Mouse (Mus musculus): ENCODE results near the gene Upk2. TPM values are rescaled to one million over a fixed set of nuclear protein-coding genes. Genes with fewer than 3 reads are reported as not detected.

The Upk2 gene
- not detected in 2 replicates for polyA plus RNA-seq (2014; fragmentation: Nextera tagmentation; extraction: Ambion mirVana)

- no peak within 1 kb of the TSS for H3K4me3 ChIP-seq (ENCODE audit: low read depth, low read length)
- no peaks in the 10 kb centered on the region for H3K36me3 ChIP-seq (ENCODE audit: control insufficient read depth, insufficient read depth, low read length)
- peaks cover 25% of the 10 kb centered on the region for H3K4me1 ChIP-seq (ENCODE audit: control insufficient read depth, insufficient read depth, low read length)
- 23% methylated on average over 4 of the region's 4 CpGs for WGBS
- H3K4me2 ChIP-seq (ENCODE audit: low read length), result no peak within 1 kb of the TSS
- DNase-seq (ENCODE audit: low spot score), result peak; percentile 25
- ATAC-seq, result no peak
- H3K27me3 ChIP-seq (replicated peaks; ENCODE audit: control insufficient read depth, insufficient read depth, low read length), result no peaks in the 10 kb centered on the region
- H3K27ac ChIP-seq (ENCODE audit: low read depth, low read length), result 0 out of 2 replicates have a peak within 1 kb of the TSS, but pooled peaks have one; percentile 27
- no peaks in the 10 kb centered on the region for H3K9me3 ChIP-seq (replicated peaks; ENCODE audit: control insufficient read depth, low read length)
- H3K9ac ChIP-seq (ENCODE audit: low read length), result no peak within 1 kb of the TSS
Measured at GRCm38 (mm10) chr9:44454891-44455220, at the start of gene Upk2. Upk2 (minus strand) TSS chr9:44454976.

GRCm38 (mm10) chr9:44502006-44502405 is 47.2 kb upstream of the Upk2 start:
- H3K27me3 ChIP-seq (replicated peaks; ENCODE audit: control insufficient read depth, insufficient read depth, low read length), result no peaks in the 10 kb centered on the region
- H3K4me3 ChIP-seq (ENCODE audit: low read depth, low read length), result no peak overlapping the region
- peak overlapping the region; percentile 11; the same call in 1 of the 2 replicates for H3K27ac ChIP-seq (ENCODE audit: low read depth, low read length)
- peaks cover 39% of the 10 kb centered on the region for H3K4me1 ChIP-seq (ENCODE audit: control insufficient read depth, insufficient read depth, low read length)
- WGBS, result 1% methylated on average over 4 of the region's 4 CpGs
- H3K4me2 ChIP-seq (ENCODE audit: low read length), result no peak overlapping the region
- no peaks in the 10 kb centered on the region for H3K9me3 ChIP-seq (replicated peaks; ENCODE audit: control insufficient read depth, low read length)
- peaks cover 58% of the 10 kb centered on the region for H3K36me3 ChIP-seq (ENCODE audit: control insufficient read depth, insufficient read depth, low read length)
- H3K9ac ChIP-seq (ENCODE audit: low read length), result no peak overlapping the region
- ATAC-seq (no peak), DNase-seq (ENCODE audit: low spot score) (peak; percentile 87)

DNA sequence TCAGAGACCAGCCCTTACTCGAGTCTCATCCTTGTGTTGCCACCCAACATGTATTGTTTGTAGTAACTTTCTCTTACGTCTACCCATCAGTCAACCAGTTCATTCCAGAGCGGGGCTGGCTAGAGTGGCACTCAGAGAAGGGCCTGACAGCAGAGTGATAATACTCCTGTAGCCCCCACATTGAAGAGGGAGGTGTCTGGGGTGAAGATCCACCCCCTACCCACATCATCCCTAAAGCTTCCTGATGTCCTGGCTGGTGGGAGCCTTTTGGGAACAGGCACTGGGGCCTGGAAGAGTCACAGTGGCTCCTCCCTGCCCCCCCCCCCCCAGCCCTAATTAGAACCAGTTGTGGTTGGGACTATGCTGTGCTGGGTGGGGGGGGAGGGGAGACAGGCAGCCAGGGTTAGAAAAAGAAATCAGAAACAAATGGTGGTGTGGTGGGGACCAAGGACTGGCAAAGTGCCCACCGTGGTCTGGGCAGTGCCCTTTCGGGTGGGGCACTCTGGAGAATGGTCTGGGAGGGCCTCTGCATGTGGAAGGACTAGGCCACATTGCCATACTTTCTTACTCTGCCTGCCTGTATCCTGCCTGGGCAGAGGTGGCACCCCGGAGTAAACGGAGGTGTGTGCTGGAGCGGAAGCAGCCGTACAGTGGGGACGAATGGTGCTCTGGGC is 46.6 kb upstream of the Upk2 start:
- Histone ChIP-seq H3K4me1 (ENCODE audit: control insufficient read depth, insufficient read depth, low read length) (peaks cover 45% of the 10 kb centered on the region), H3K27ac (ENCODE audit: low read depth, low read length) (peak overlapping the region; percentile 11; the same call in 1 of the 2 replicates), H3K9ac (ENCODE audit: low read length) (no peak overlapping the region), H3K4me2 (ENCODE audit: low read length) (no peak overlapping the region), H3K9me3 (replicated peaks; ENCODE audit: control insufficient read depth, low read length) (no peaks in the 10 kb centered on the region), H3K36me3 (ENCODE audit: control insufficient read depth, insufficient read depth, low read length) (peaks cover 51% of the 10 kb centered on the region), H3K4me3 (ENCODE audit: low read depth, low read length) (no peak overlapping the region), H3K27me3 (replicated peaks; ENCODE audit: control insufficient read depth, insufficient read depth, low read length) (no peaks in the 10 kb centered on the region)
- 37% methylated on average over 10 of the region's 10 CpGs for WGBS
- DNase-seq (ENCODE audit: low spot score) (no peak), ATAC-seq (no peak)

DNA sequence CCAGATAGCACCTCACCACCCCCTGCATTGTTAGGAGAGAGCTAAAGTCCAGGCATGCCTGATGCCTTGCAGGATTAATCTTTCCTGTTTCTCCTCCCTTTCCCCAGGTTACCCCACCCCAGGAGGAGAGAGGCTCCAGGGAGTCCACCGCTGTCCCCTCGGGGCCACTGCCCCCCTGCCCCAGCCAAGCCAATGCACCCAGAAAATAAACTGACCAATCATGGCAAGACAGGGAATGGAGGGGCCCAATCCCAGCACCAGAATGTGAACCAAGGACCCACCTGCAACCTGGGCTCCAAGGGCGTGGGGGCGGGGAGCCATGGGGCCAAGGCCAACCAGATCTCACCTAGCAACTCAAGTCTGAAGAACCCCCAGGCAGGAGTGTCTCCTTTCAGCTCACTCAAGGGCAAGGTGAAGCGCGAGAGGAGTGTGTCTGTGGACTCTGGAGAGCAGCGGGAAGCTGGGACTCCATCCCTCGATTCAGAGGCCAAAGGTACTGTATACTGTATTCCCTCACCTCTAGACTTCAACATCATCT is 45.9 kb upstream of the Upk2 start:
- Histone ChIP-seq H3K36me3 (ENCODE audit: control insufficient read depth, insufficient read depth, low read length) (peaks cover 45% of the 10 kb centered on the region), H3K9ac (ENCODE audit: low read length) (peak overlapping the region; percentile 66; the same call in 1 of the 2 replicates), H3K4me1 (ENCODE audit: control insufficient read depth, insufficient read depth, low read length) (peaks cover 46% of the 10 kb centered on the region), H3K27me3 (replicated peaks; ENCODE audit: control insufficient read depth, insufficient read depth, low read length) (no peaks in the 10 kb centered on the region), H3K4me2 (ENCODE audit: low read length) (no peak overlapping the region), H3K27ac (ENCODE audit: low read depth, low read length) (peak overlapping the region; percentile 88; the same call in 1 of the 2 replicates), H3K4me3 (ENCODE audit: low read depth, low read length) (no peak overlapping the region), H3K9me3 (replicated peaks; ENCODE audit: control insufficient read depth, low read length) (no peaks in the 10 kb centered on the region)
- no peak for DNase-seq (ENCODE audit: low spot score)
- 44% methylated on average over 8 of the region's 8 CpGs for WGBS
- ATAC-seq, result no peak

DNA sequence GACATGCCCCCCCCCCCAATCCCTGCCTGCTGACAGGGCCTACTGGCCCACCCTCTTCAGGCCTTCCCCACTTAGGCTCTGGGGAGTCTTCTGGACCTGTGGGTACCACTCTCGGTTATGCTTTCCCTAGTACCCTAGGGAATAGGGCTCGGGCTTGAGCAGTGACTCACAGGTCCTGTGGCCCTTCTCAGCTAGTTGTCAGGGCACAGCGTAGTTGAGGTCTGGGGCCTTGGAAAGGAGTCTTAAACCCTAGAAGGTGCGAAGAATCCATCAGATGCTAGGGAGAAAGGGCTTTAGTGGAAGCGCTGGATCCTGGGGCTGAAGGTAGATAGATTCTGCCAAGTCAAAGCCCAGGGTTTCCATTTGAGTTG is 45.4 kb upstream of the Upk2 start:
- no peak for ATAC-seq
- Histone ChIP-seq H3K4me2 (ENCODE audit: low read length) (peak overlapping the region; percentile 81), H3K9me3 (replicated peaks; ENCODE audit: control insufficient read depth, low read length) (no peaks in the 10 kb centered on the region), H3K9ac (ENCODE audit: low read length) (peak overlapping the region; percentile 66), H3K27ac (ENCODE audit: low read depth, low read length) (peak overlapping the region; percentile 88), H3K27me3 (replicated peaks; ENCODE audit: control insufficient read depth, insufficient read depth, low read length) (no peaks in the 10 kb centered on the region), H3K4me1 (ENCODE audit: control insufficient read depth, insufficient read depth, low read length) (peaks cover 51% of the 10 kb centered on the region), H3K36me3 (ENCODE audit: control insufficient read depth, insufficient read depth, low read length) (peaks cover 39% of the 10 kb centered on the region), H3K4me3 (ENCODE audit: low read depth, low read length) (0 out of 2 replicates have a peak overlapping the region, but pooled peaks have one; percentile 35)
- DNase-seq (ENCODE audit: low spot score), result no peak
- WGBS, result 38% methylated on average over 5 of the region's 5 CpGs

- Histone ChIP-seq H3K9me3 (replicated peaks; ENCODE audit: control insufficient read depth, low read length) (no peaks in the 10 kb centered on the region), H3K9ac (ENCODE audit: low read length) (peak overlapping the region; percentile 66), H3K4me1 (ENCODE audit: control insufficient read depth, insufficient read depth, low read length) (peaks cover 56% of the 10 kb centered on the region), H3K4me2 (ENCODE audit: low read length) (peak overlapping the region; percentile 81), H3K36me3 (ENCODE audit: control insufficient read depth, insufficient read depth, low read length) (peaks cover 34% of the 10 kb centered on the region), H3K4me3 (ENCODE audit: low read depth, low read length) (peak overlapping the region; percentile 35), H3K27me3 (replicated peaks; ENCODE audit: control insufficient read depth, insufficient read depth, low read length) (no peaks in the 10 kb centered on the region), H3K27ac (ENCODE audit: low read depth, low read length) (peak overlapping the region; percentile 88)
- ATAC-seq, result 0 out of 2 replicates have a peak, but pooled peaks have one; percentile 3
- 2% methylated on average over 18 of the region's 20 CpGs for WGBS
- DNase-seq (ENCODE audit: low spot score), result peak; percentile 69
Measured at GRCm38 (mm10) chr9:44499356-44500162, 44.8 kb upstream of the Upk2 start.

GRCm38 (mm10) chr9:44498421-44499355 is 43.9 kb upstream of the Upk2 start:
- Histone ChIP-seq H3K4me3 (ENCODE audit: low read depth, low read length) (peak overlapping the region; percentile 35), H3K9me3 (replicated peaks; ENCODE audit: control insufficient read depth, low read length) (no peaks in the 10 kb centered on the region), H3K9ac (ENCODE audit: low read length) (peak overlapping the region; percentile 66), H3K36me3 (ENCODE audit: control insufficient read depth, insufficient read depth, low read length) (peaks cover 27% of the 10 kb centered on the region), H3K4me2 (ENCODE audit: low read length) (peak overlapping the region; percentile 81), H3K27ac (ENCODE audit: low read depth, low read length) (peak overlapping the region; percentile 88), H3K27me3 (replicated peaks; ENCODE audit: control insufficient read depth, insufficient read depth, low read length) (no peaks in the 10 kb centered on the region), H3K4me1 (ENCODE audit: control insufficient read depth, insufficient read depth, low read length) (peaks cover 65% of the 10 kb centered on the region)
- ATAC-seq (peak; percentile 84), DNase-seq (ENCODE audit: low spot score) (peak; percentile 88)
- WGBS, result under 1% methylated on average over 58 of the region's 59 CpGs
